Mouse (Mus musculus) lung, adult 2 months (tissue): ENCODE measurements around the gene Prnp.

Source experiments
- CTCF ChIP-seq: fragments of 200-500 bp; IDR thresholded peaks from 2 replicates; pipeline ENCODE4 v1.5.1; 2011; ENCODE audit warnings: mild to moderate bottlenecking, low read length, control low read depth; ENCODE audit not compliant: insufficient read depth
- POLR2A ChIP-seq: fragments of 200-500 bp; IDR thresholded peaks from 2 replicates; pipeline ENCODE4 v1.6.1; 2011; ENCODE audit warnings: low read depth, mild to moderate bottlenecking, control low read depth, low read length, borderline replicate concordance; ENCODE audit errors: extremely low read depth

- TF ChIP-seq CTCF, result no peak
- TF ChIP-seq POLR2A, result no peak
Observed at GRCm38 (mm10) chr2:131892534-131892933, 17.2 kb upstream of the Prnp start.
